Mouse (Mus musculus) cerebellum, postnatal 25 days (tissue): ENCODE data around the gene Cdkn2b.
A peak's percentile ranks its signal among the peaks of the same experiment; 100 is the strongest.

Source experiments
- DNase-seq, 2 experiments: peaks; one replicate each; pipeline ENCODE4 v3.0.0; 2021; ENCODE audit warnings: mixed read lengths in 2 of 2

The Cdkn2b gene

GRCm38 (mm10) chr4:89310491-89311254 is at the start of gene Cdkn2b:
Gene Cdkn2b, minus strand, starts transcription at chr4:89311039.
- DNase-seq, result peak; percentile 73 to 82

DNA sequence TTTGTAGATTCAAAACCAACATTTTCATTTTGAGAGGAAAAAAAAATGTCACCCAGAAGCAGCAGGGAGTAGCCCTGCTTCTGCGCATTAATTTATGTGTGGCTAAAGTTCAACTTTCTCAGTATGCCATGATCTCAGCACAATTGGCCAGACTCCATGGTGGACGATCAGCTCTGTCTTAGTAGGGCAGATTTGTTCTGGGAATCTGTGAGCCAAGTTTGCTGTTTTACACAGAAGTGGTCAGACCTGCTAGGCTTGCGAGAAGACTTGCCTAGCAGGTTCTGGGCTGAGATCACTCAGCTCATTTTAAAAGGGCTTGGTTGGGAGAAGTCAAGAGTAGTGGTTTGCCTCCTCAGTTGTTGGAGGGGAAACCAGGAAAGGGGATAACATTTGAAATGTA is 49.5 kb upstream of the Cdkn2b start:
- DNase-seq, result peak in 1 of 2 experiments; percentile 15

DNA sequence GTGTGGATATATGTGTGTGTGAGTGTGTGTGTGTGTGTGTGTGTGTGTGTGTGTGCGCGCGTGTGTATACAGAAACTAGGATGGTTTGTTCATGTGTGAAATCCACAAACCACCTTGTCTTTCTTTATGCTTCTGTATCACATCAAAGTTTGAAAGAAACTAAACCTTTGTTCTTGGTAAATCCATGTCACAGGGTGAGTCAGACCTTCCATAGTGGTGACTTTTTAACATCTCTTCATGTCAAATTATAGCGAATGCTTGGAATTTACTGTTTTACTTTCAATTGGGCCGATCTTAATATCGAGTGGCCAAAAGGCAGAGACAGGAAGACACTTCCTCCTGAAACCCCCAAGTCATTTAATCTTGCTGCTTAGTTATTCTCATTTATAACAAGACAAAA is 48.7 kb upstream of the Cdkn2b start:
- DNase-seq, result no peak

DNA sequence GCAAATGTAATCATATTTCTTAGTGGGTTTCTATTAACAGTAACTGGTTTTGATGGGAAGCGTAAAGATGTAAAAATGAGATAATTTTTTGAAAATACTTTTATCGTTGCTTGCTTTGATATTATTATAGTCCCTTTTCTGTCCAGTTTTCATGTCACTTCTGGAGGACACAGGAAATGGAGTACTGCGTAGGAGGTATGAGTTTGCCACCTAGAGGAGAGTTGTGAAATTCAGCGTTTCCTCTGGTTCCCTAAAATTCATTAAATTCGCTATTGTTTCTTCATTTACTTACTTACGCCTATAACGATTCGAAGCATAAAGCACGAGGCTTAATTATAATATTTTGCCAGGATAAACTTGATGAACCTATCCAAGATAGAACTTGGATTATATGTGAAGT is 43.1 kb upstream of the Cdkn2b start:
- DNase-seq, result no peak

GRCm38 (mm10) chr4:89353071-89353582 is 42.3 kb upstream of the Cdkn2b start:
- DNase-seq, result no peak

DNA sequence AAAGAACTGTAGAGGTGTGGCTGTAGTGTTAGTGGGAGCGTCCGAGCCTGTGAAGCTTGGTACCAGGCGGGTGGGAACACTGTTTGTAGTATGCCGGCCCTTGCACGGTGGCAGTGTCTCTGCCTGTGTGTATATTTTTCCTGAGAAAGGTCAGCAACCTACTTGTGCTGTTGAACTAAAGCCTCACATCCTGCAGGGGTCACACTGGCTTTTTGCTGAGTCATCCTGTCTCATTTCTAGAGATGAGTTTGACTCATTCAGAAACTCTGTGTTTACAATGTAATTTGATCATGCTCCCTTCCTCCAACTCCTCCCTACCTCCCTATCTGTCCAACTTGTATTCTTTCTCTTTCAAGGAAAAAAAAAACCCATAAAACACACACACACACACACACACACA is 40.6 kb upstream of the Cdkn2b start:
- DNase-seq, result no peak

DNA sequence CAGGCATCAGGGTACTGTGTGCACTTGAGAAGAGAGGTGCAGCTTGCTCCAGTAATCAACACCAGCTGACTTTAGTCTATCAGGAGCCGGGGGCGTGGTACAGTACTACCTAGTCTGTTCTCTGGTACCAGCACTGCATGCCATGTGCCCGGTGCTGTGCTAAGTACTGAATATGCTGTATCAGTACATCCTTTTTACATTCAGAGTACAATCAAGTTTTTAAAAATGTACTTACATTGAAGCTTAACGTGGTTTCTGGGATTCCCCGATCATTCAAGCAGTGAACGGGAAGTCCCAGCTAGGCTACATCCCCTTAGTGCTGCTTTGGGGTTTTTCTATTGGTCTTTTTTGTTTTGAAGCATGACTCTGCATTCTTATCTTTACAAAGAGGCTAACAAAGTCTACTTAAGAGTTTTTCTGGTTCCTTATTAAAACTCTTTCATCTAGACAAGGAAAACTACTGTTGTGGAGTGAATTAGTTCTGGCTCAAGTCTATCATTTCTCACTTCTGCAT is 40.2 kb upstream of the Cdkn2b start:
- DNase-seq, result no peak

GRCm38 (mm10) chr4:89350391-89350790 is 39.6 kb upstream of the Cdkn2b start:
- DNase-seq, result no peak

DNA sequence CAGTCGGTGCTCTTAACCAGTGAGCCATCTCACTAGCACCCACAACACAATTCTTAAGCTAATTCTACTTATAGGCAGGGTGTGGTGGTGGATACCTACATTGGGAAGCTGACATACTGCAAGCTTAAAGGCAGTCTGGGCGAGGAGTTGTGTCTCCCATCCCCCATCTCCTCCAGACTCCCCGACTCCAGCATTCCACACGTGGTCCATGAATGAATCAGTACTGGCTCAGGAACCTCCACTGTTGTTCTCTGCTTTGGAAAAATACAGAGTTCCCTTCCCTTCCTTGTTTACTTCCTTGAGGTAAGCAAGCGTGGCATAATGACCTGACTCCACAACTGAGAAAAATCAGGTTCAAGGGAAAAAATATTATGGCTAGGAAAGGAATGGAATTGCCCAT is 38.0 kb upstream of the Cdkn2b start:
- DNase-seq, result no peak

- DNase-seq, result no peak
Observed at GRCm38 (mm10) chr4:89313461-89313860, 2.6 kb upstream of the Cdkn2b start.

DNA sequence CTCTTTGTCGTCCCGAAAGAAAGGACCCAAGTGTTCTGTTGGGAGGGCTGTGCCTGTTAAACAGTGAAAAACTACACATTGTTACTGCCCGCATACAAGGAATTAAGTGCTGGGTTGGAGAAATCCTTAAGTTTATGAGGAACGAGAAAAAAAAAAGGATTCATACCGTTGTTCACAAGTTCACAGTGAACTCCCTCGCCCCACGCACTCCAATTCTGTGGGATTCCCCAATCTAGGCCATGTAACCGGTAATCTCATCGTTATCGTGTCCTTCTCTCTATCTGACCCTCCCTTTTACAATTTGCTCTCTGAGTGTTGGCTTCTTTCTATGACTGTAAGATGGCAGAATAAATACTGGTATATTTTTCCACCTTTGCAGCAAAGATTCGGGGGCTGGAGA is 843 bp downstream of the Cdkn2b start:
- no peak for DNase-seq

- no peak for DNase-seq
Observed at GRCm38 (mm10) chr4:89308001-89308400, 2.8 kb downstream of the Cdkn2b start.

- DNase-seq, result no peak
Observed at GRCm38 (mm10) chr4:89306798-89307365, 4.0 kb downstream of the Cdkn2b start.

DNA sequence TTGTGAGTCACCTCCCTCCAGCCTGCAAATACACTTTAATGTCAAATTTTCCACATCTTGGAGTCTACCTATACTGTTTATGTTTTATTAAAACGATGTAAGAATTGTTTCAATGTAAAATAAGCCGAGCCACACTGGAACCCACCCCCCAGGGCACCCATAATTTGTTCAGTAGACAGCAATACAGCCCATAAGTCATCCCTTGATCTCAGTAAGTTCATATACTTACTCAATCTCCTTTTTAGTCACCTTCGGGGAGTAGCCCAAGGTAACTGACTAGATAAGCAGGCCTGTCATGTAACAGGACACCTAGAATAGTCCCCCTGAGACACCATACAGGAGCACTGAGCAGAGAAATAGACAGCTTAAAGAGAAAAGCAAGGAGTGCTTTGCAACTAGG is 5.1 kb downstream of the Cdkn2b start:
- no peak for DNase-seq

GRCm38 (mm10) chr4:89303281-89303995 is 7.4 kb downstream of the Cdkn2b start:
- DNase-seq, result no peak

DNA sequence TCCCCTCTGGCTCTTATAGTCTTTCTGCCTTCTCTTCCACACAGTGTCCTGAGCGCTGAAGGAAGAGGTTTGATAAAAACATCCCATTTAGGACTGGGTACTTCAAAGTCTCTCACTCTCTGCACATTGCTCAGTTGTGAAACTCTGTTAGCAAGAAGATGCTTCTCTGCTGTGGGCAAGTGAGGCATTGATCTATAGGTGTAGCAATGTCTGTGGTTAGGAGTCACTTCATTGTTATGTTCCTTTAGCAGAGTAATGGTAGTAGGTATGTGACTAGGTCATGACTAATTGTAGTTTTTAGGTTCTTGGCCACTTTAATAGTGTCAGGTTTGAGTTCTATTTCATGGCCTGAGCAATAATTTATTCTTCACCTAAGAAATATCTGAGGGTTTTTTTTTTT is 8.7 kb downstream of the Cdkn2b start:
- DNase-seq, result no peak

DNA sequence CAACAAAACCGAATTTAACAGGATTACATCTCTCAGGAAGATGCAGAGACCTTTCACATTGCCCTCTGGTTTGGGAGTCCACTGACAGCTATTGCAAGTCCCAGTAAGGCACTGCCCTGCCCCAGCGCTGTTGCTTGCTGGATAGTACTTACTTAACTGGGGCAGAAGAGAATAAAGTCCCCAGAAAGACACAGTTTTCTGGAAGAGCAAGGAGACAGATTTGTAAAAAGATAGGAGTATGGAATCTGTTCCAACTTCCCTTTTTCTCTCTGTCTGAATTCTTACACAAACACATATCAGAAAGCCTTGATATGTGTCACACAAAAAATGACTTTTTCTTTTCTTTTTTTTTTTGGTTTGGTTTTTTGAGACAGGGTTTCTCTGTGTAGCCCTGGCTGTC is 11.1 kb downstream of the Cdkn2b start:
- DNase-seq, result no peak

- peak in 1 of 2 experiments; percentile 28 for DNase-seq
Observed at GRCm38 (mm10) chr4:89295441-89296220, 15.2 kb downstream of the Cdkn2b start.

- peak; percentile 58 to 64 for DNase-seq
Observed at GRCm38 (mm10) chr4:89294486-89295440, 16.1 kb downstream of the Cdkn2b start, which contains the start of gene Cdkn2a. Gene Cdkn2a, minus strand, starts transcription at chr4:89294653.

GRCm38 (mm10) chr4:89294091-89294485 is 16.8 kb downstream of the Cdkn2b start:
- DNase-seq, result no peak

- DNase-seq, result no peak
Observed at GRCm38 (mm10) chr4:89293516-89293915, 17.3 kb downstream of the Cdkn2b start.
